Mouse (Mus musculus) embryonic facial prominence, embryonic 10.5 days (tissue): ENCODE measurements at regions not wholly inside any gene's neighbourhood (a gene's known extent, or its start where the extent isn't known, plus 50 kb on each side); places are given as distances from the start of the nearest gene placed in this dataset.
"Not testable (repeated sequence)": the region's sequence is repeated elsewhere in the genome, so short reads cannot be mapped to it uniquely, and the experiment has no call there.

Experiments
- DNase-seq: peaks from one replicate; pipeline ENCODE4 v3.0.0-alpha.2; 2017; ENCODE audit warnings: low spot score
- H3K27ac ChIP-seq: fragments of 300-500 bp; sonication (generic); replicated peaks from 2 replicates; pipeline ENCODE4 v1.5.1; 2016; ENCODE audit warnings: mild to moderate bottlenecking
- H3K27me3 ChIP-seq: fragments of 300-500 bp; sonication (generic); replicated peaks from 2 replicates; pipeline ENCODE4 v1.6.1; 2016; ENCODE audit warnings: low read depth, mild to moderate bottlenecking; ENCODE audit not compliant: poor library complexity, severe bottlenecking
- H3K36me3 ChIP-seq: fragments of 300-500 bp; sonication (generic); replicated peaks from 2 replicates; pipeline ENCODE4 v1.6.1; 2016; ENCODE audit warnings: mild to moderate bottlenecking, moderate library complexity
- H3K4me1 ChIP-seq: fragments of 300-500 bp; sonication (generic); 2 replicates; pipeline ENCODE4 v1.6.1; 2016
- H3K4me3 ChIP-seq: fragments of 300-500 bp; sonication (generic); 2 replicates; pipeline ENCODE4 v1.5.1; 2016; ENCODE audit warnings: mild to moderate bottlenecking, moderate library complexity
- H3K9me3 ChIP-seq: fragments of 300-500 bp; sonication (generic); 2 replicates; pipeline ENCODE4 v1.6.1; 2016; ENCODE audit warnings: mild to moderate bottlenecking
- whole genome bisulfite sequencing: fragments of 180-500 bp; shearing (Covaris S2); methylation state at CpG from one replicate; pipeline ENCODE4 v1.1.7; 2016; 5-methylcytosine and 5-hydroxymethylcytosine counted together

GRCm38 (mm10) chr14:52863107-52863506 lies 367.6 kb upstream of the Olfr1507 start:
- not testable (repeated sequence) for DNase-seq, H3K36me3 ChIP-seq, H3K4me1 ChIP-seq, H3K9me3 ChIP-seq, H3K27ac ChIP-seq, H3K27me3 ChIP-seq, H3K4me3 ChIP-seq

- DNase-seq, H3K4me3 ChIP-seq, H3K27ac ChIP-seq, H3K36me3 ChIP-seq, H3K9me3 ChIP-seq, H3K27me3 ChIP-seq, H3K4me1 ChIP-seq: not testable (repeated sequence)
- WGBS, result 52% methylated on average over 12 of the region's 20 CpGs
These were observed 366.9 kb upstream of the Olfr1507 start for GRCm38 (mm10) chr14:52862491-52862890.

GRCm38 (mm10) chr14:52855339-52855738 lies 359.8 kb upstream of the Olfr1507 start:
- no CpG with 5 or more reads among the region's 2 CpGs for WGBS

GRCm38 (mm10) chr14:52853598-52853997 lies 358.0 kb upstream of the Olfr1507 start:
- DNase-seq, result not testable (repeated sequence)

More at GRCm38 (mm10) chr14:52855339-52855738, 359.8 kb upstream of the Olfr1507 start:
- DNase-seq, H3K9me3 ChIP-seq, H3K27ac ChIP-seq, H3K4me3 ChIP-seq, H3K4me1 ChIP-seq, H3K36me3 ChIP-seq, H3K27me3 ChIP-seq: not testable (repeated sequence)

GRCm38 (mm10) chr14:52847970-52848369 lies 352.4 kb upstream of the Olfr1507 start:
- not testable (repeated sequence) for H3K4me3 ChIP-seq, H3K4me1 ChIP-seq, DNase-seq, H3K27me3 ChIP-seq, H3K9me3 ChIP-seq, H3K27ac ChIP-seq, H3K36me3 ChIP-seq
- WGBS, result no CpG with 5 or more reads among the region's 2 CpGs

More at GRCm38 (mm10) chr14:52853598-52853997, 358.0 kb upstream of the Olfr1507 start:
- H3K4me1 ChIP-seq, H3K36me3 ChIP-seq, H3K27me3 ChIP-seq, H3K27ac ChIP-seq, H3K9me3 ChIP-seq, H3K4me3 ChIP-seq: not testable (repeated sequence)

GRCm38 (mm10) chr14:52824005-52824404 lies 328.5 kb upstream of the Olfr1507 start:
- no CpG with 5 or more reads among the region's 1 CpGs for WGBS
- DNase-seq, H3K27ac ChIP-seq, H3K9me3 ChIP-seq, H3K4me3 ChIP-seq, H3K27me3 ChIP-seq, H3K4me1 ChIP-seq, H3K36me3 ChIP-seq: not testable (repeated sequence)

GRCm38 (mm10) chr14:52821617-52822016 lies 326.1 kb upstream of the Olfr1507 start:
- H3K4me1 ChIP-seq, DNase-seq, H3K36me3 ChIP-seq, H3K9me3 ChIP-seq, H3K4me3 ChIP-seq, H3K27me3 ChIP-seq, H3K27ac ChIP-seq: not testable (repeated sequence)
- no CpG with 5 or more reads among the region's 4 CpGs for WGBS

- not testable (repeated sequence) for H3K27me3 ChIP-seq, H3K4me1 ChIP-seq, H3K27ac ChIP-seq, H3K9me3 ChIP-seq, DNase-seq, H3K36me3 ChIP-seq, H3K4me3 ChIP-seq
- WGBS, result 86% methylated on average over 5 of the region's 5 CpGs
These were observed 315.5 kb upstream of the Olfr1507 start for GRCm38 (mm10) chr14:52811128-52811415.

- H3K4me1 ChIP-seq, H3K9me3 ChIP-seq, H3K27ac ChIP-seq, DNase-seq, H3K4me3 ChIP-seq, H3K36me3 ChIP-seq, H3K27me3 ChIP-seq: not testable (repeated sequence)
- WGBS, result 76% methylated on average over 8 of the region's 8 CpGs
These were observed 315.0 kb upstream of the Olfr1507 start for GRCm38 (mm10) chr14:52810275-52811127.

- 77% methylated on average over 2 of the region's 2 CpGs for WGBS
These were observed 306.2 kb upstream of the Olfr1507 start for GRCm38 (mm10) chr14:52801705-52802104.

GRCm38 (mm10) chr14:52792600-52792999 lies 297.1 kb upstream of the Olfr1507 start:
- not testable (repeated sequence) for H3K4me3 ChIP-seq, H3K27me3 ChIP-seq, H3K9me3 ChIP-seq, H3K36me3 ChIP-seq, DNase-seq, H3K27ac ChIP-seq, H3K4me1 ChIP-seq
- 91% methylated on average over 7 of the region's 9 CpGs for WGBS

More at GRCm38 (mm10) chr14:52801705-52802104, 306.2 kb upstream of the Olfr1507 start:
- not testable (repeated sequence) for H3K4me3 ChIP-seq, H3K4me1 ChIP-seq, H3K27me3 ChIP-seq, H3K9me3 ChIP-seq, H3K36me3 ChIP-seq, H3K27ac ChIP-seq, DNase-seq

- H3K27ac ChIP-seq, H3K36me3 ChIP-seq: not testable (repeated sequence)
- 42% methylated on average over 6 of the region's 6 CpGs for WGBS
These were observed 296.3 kb upstream of the Olfr1507 start for GRCm38 (mm10) chr14:52791828-52792227.

GRCm38 (mm10) chr14:52782832-52783231 lies 287.3 kb upstream of the Olfr1507 start:
- not testable (repeated sequence) for H3K4me3 ChIP-seq, DNase-seq, H3K9me3 ChIP-seq, H3K4me1 ChIP-seq, H3K27me3 ChIP-seq, H3K36me3 ChIP-seq, H3K27ac ChIP-seq
- WGBS, result 74% methylated on average over 4 of the region's 4 CpGs

More at GRCm38 (mm10) chr14:52791828-52792227, 296.3 kb upstream of the Olfr1507 start:
- H3K9me3 ChIP-seq, H3K27me3 ChIP-seq, DNase-seq, H3K4me3 ChIP-seq, H3K4me1 ChIP-seq: not testable (repeated sequence)
